Mouse (Mus musculus) erythroblast, embryonic 14.5 days (primary cell): ENCODE results near the gene Cga.

Experiments
- GATA1 ChIP-seq: IDR thresholded peaks from 2 replicates; pipeline ENCODE4 v1.6.1; 2012; ENCODE audit warnings: low read length, inconsistent platforms, mixed read lengths
- TAL1 ChIP-seq: IDR thresholded peaks from 3 replicates; pipeline ENCODE4 v1.6.1; 2012; ENCODE audit warnings: low read length, inconsistent platforms, mixed read lengths

DNA sequence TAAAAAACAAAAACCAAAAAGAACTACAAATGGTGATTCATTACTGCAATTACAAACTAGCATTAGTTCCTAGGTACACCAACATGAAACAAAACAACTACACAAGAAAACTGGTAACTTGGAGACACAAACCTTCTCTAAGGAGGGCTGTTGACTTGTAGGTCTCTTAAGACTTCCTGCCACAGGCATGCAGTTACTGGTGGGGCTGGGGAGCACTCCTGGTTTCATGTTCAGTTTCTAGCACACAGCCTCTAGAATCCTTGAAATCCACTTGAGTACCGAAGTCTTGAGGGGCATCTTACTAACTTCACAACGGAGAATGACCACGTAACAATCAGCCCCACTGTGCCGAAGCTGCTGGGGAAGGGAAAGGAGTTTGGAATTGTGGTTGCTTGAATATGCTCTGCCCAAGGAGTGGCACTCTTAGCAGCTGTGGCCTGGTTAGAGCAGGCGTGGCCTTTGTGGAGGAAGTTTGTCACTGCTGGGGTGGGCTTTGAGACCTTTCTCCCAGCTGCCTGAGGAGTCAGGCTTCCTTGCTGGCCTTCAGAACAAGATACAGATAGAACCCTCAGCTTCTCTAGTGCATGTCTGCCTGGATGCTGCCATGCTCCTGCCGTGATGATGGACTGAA is 45.8 kb upstream of the Cga start:
- TF ChIP-seq GATA1 (no peak), TAL1 (no peak)
